Mouse (Mus musculus): Measurements from ENCODE around the gene Erich3. TPM values are rescaled to one million over a fixed set of nuclear protein-coding genes. Genes with fewer than 3 reads are reported as not detected.

Erich3 gene
- total and polyA plus RNA-seq, 3 experiments, result not detected

- Histone ChIP-seq H3K9ac (ENCODE audit: control insufficient read depth, low read depth, low read length, poor library complexity, severe bottlenecking) (no peak overlapping the region), H3K9me3 (replicated peaks; ENCODE audit: insufficient read depth, low read length) (no peaks in the 10 kb centered on the region), H3K27me3 (ENCODE audit: control insufficient read depth in 1 of 2, insufficient read depth in 2 of 2, low read length in 2 of 2) (no peaks in the 10 kb centered on the region), H3K4me3 (ENCODE audit: control insufficient read depth in 1 of 2, insufficient read depth in 1 of 2, low read depth in 2 of 2, low read length in 2 of 2) (no peak overlapping the region), H3K4me1 (ENCODE audit: control insufficient read depth in 1 of 2, insufficient read depth in 2 of 2, low read length in 2 of 2) (no peaks in the 10 kb centered on the region), H3K27ac (ENCODE audit: control insufficient read depth, low read depth, low read length) (no peak overlapping the region), H3K36me3 (ENCODE audit: control insufficient read depth in 1 of 2, insufficient read depth in 2 of 2, low read length in 2 of 2) (no peaks in the 10 kb centered on the region; a peak in 1 of 4 replicates), H3K79me2 (ENCODE audit: control insufficient read depth, insufficient read depth, low read length, poor library complexity) (no peaks in the 10 kb centered on the region)
- TF ChIP-seq MYC (IDR thresholded peaks at IDR 0.05; ENCODE audit: low read depth, low read length), result no peak
- TF ChIP-seq GATA1 (IDR thresholded peaks at IDR 0.05; ENCODE audit: low read depth, low read length), result no peak
- no peak for TF ChIP-seq ZNF384 (IDR thresholded peaks at IDR 0.05; ENCODE audit: low read depth, low read length)
- TF ChIP-seq EP300 (IDR thresholded peaks at IDR 0.05; ENCODE audit: low read depth in 1 of 2, low read length in 2 of 2), result no peak
- TF ChIP-seq NRF1 (IDR thresholded peaks at IDR 0.05; ENCODE audit: insufficient read depth, low read depth, low read length, poor library complexity, severe bottlenecking), result no peak
- no peak for TF ChIP-seq HCFC1 (IDR thresholded peaks at IDR 0.05; ENCODE audit: low read depth, low read length)
- TF ChIP-seq USF1 (IDR thresholded peaks at IDR 0.05; ENCODE audit: low read depth, low read length), result no peak
- TF ChIP-seq RCOR1 (IDR thresholded peaks at IDR 0.05; ENCODE audit: low read depth, low read length), result no peak
- no peak for TF ChIP-seq RAD21 (IDR thresholded peaks at IDR 0.05; ENCODE audit: low read depth, low read length)
- no peak for TF ChIP-seq MXI1 (IDR thresholded peaks at IDR 0.05; ENCODE audit: low read depth, low read length)
- TF ChIP-seq SIN3A (IDR thresholded peaks at IDR 0.05; ENCODE audit: low read length), result no peak
- no peak for TF ChIP-seq ELF1 (IDR thresholded peaks at IDR 0.05; ENCODE audit: low read depth, low read length)
- no peak for TF ChIP-seq TAL1 (IDR thresholded peaks at IDR 0.05; ENCODE audit: low read length)
- TF ChIP-seq POLR2A (IDR thresholded peaks at IDR 0.05; ENCODE audit: control insufficient read depth in 1 of 2, insufficient read depth in 1 of 2, low read depth in 1 of 2, low read length in 2 of 2, poor library complexity in 1 of 2), result no peak
- no peak for TF ChIP-seq GABPA (IDR thresholded peaks at IDR 0.05; ENCODE audit: low read depth, low read length)
- TF ChIP-seq ZC3H11A (IDR thresholded peaks at IDR 0.05; ENCODE audit: low read depth, low read length), result no peak
- TF ChIP-seq E2F4 (IDR thresholded peaks at IDR 0.05; ENCODE audit: borderline replicate concordance, low read depth, low read length), result no peak
- no peak for TF ChIP-seq POLR2AphosphoS2 (IDR thresholded peaks at IDR 0.05; ENCODE audit: low read length)
- DNase-seq (ENCODE audit: low read depth, low spot score), result no peak
Measured at GRCm38 (mm10) chr3:154615304-154615703, 48.4 kb upstream of the Erich3 start.

DNA sequence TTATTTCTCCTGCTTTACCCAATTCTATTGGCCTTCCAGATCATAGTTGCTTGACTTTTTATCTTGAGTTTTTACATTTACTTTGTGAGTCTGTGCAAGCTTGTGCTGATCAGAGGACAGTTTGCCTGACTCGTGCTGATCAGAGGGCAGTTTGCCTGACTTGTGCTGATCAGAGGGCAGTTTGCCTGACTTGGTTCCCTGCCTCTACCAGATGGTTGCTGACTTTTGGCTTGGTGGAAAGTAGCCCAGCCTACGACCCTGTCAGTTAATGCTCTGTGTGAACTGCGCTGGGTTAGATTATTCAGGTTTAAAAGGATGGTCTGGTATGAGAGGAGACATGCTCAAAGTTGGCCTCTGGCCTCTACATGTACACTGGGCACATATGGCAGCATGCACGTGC lies 47.6 kb upstream of the Erich3 start:
- DNase-seq (ENCODE audit: low read depth, low spot score), result no peak
- Histone ChIP-seq H3K27ac (ENCODE audit: control insufficient read depth, low read depth, low read length) (no peak overlapping the region), H3K27me3 (ENCODE audit: control insufficient read depth in 1 of 2, insufficient read depth in 2 of 2, low read length in 2 of 2) (no peaks in the 10 kb centered on the region), H3K9me3 (replicated peaks; ENCODE audit: insufficient read depth, low read length) (no peaks in the 10 kb centered on the region), H3K4me3 (ENCODE audit: control insufficient read depth in 1 of 2, insufficient read depth in 1 of 2, low read depth in 2 of 2, low read length in 2 of 2) (no peak overlapping the region), H3K36me3 (ENCODE audit: control insufficient read depth in 1 of 2, insufficient read depth in 2 of 2, low read length in 2 of 2) (no peaks in the 10 kb centered on the region; a peak in 1 of 4 replicates), H3K79me2 (ENCODE audit: control insufficient read depth, insufficient read depth, low read length, poor library complexity) (no peaks in the 10 kb centered on the region), H3K9ac (ENCODE audit: control insufficient read depth, low read depth, low read length, poor library complexity, severe bottlenecking) (no peak overlapping the region), H3K4me1 (ENCODE audit: control insufficient read depth in 1 of 2, insufficient read depth in 2 of 2, low read length in 2 of 2) (no peaks in the 10 kb centered on the region)
- TF ChIP-seq MYC (IDR thresholded peaks at IDR 0.05; ENCODE audit: low read depth, low read length), result no peak
- TF ChIP-seq MXI1 (IDR thresholded peaks at IDR 0.05; ENCODE audit: low read depth, low read length), result no peak
- no peak for TF ChIP-seq UBTF (IDR thresholded peaks at IDR 0.05; ENCODE audit: borderline replicate concordance, insufficient read depth, low read depth, low read length)
- TF ChIP-seq JUND (IDR thresholded peaks at IDR 0.05; ENCODE audit: low read depth, low read length), result no peak
- TF ChIP-seq ETS1 (IDR thresholded peaks at IDR 0.05; ENCODE audit: low read depth, low read length), result no peak
- TF ChIP-seq KAT2A (conservative IDR thresholded peaks at IDR 0.05; ENCODE audit: low read depth, low read length), result no peak
- TF ChIP-seq CTCF (IDR thresholded peaks at IDR 0.05 in 2 of 3, conservative IDR thresholded peaks at IDR 0.05 in 1 of 3; ENCODE audit: control insufficient read depth in 1 of 3, insufficient read depth in 1 of 3, low read depth in 2 of 3, low read length in 3 of 3, poor library complexity in 1 of 3, severe bottlenecking in 1 of 3), result no peak
- no peak for TF ChIP-seq EP300 (IDR thresholded peaks at IDR 0.05; ENCODE audit: low read depth in 1 of 2, low read length in 2 of 2)
- TF ChIP-seq MAZ (IDR thresholded peaks at IDR 0.05; ENCODE audit: low read depth, low read length), result no peak
- TF ChIP-seq SMC3 (IDR thresholded peaks at IDR 0.05; ENCODE audit: low read depth, low read length), result no peak
- no peak for TF ChIP-seq MEF2A (IDR thresholded peaks at IDR 0.05; ENCODE audit: extremely low read depth, insufficient replicate concordance, low read depth, low read length, poor library complexity, severe bottlenecking)
- no peak for TF ChIP-seq ELF1 (IDR thresholded peaks at IDR 0.05; ENCODE audit: low read depth, low read length)
- no peak for TF ChIP-seq TCF12 (IDR thresholded peaks at IDR 0.05; ENCODE audit: low read depth, low read length)
- no peak for TF ChIP-seq POLR2AphosphoS2 (IDR thresholded peaks at IDR 0.05; ENCODE audit: low read length)
- no peak for TF ChIP-seq HCFC1 (IDR thresholded peaks at IDR 0.05; ENCODE audit: low read depth, low read length)

Data from MEL (cell line).